Mouse (Mus musculus): ENCODE data around the gene Gm3187.
"Not testable (repeated sequence)": the region's sequence is repeated elsewhere in the genome, so short reads cannot be mapped to it uniquely, and the experiment has no call there.

The Gm3187 gene

DNA sequence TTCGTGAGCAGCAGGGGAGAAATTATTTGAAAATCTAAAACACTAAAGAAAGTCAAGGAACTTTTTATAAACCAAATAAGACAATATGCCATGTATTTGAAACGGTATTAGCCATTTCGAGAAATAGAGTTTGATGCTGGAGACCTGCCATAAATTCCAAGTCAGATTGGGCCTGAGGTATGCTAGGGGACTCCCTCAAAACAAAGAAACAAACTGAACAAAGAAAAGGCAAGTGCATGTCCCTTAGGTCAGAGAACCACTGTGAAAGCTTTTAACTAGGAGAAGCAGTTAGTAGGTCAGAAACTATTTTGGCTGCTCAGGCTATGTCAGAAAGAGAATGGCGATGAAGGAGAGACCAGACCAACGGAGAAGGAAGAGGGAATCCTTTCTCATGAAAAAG, at the start of gene Gm3187:
Gm3187 (plus strand) TSS at position 301 of the 400 bp plus-strand sequence.
- DNase-seq (ENCODE audit: low spot score) = not testable (repeated sequence)

DNA sequence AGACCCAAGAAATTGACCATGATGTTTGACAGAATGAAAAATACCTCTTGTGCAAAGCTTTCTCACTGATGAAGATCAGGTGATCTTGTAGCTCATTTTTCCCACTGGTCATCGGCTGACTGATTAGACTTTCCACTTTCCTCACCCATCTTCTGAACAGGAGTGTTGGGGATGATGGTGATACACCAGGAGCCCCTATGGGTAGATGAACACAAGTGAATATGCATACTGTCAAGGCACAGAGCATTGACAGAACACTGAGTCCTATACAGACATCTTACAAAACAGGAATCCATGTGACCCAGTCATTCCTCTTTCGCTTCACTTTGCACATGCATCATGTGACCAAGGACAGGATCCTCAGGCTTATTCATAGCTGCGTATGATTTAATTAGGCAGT, 28.6 kb upstream of the Gm3187 start, which contains the start of gene Gm3194:
Gm3194 (minus strand) TSS at position 101 of the 400 bp plus-strand sequence.
- not testable (repeated sequence) for DNase-seq (ENCODE audit: low spot score)

DNA sequence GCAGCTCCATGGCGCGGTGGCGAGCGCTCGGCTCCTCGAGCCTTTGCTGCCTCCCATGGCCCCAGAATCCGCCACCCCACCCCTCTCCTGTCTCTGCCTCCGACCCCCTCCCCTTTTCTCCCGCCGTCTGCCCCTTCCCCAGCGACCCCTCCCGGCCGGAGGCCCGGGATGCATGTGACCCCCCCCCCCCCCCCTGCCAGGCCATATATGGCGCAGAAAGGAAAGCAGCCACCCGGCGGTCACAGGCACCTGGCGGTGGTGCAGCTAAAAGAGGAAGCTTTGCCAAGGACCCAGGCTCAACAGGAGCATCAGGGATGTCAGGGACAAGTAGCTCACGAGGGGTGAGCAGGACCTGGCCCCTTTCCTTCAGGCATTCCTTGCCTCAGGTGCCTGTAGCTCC, 23.5 kb upstream of the Gm3187 start:
- DNase-seq (ENCODE audit: low spot score) = not testable (repeated sequence)

DNA sequence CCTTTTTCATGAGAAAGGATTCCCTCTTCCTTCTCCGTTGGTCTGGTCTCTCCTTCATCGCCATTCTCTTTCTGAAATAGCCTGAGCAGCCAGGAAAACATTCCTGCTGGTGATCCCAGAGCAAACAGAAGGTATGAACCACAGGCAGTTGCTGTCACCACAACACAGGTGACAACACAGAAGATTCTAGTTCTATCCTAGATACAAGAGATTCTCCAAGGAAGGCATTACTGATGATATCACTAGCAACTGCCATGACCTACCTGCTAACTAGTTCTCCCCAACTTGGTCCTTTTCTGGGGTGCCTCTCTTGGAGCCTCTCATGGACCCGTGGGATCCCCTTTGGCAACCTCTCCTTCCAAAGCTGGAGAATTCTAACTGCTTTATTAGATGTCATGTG, 6.3 kb upstream of the Gm3187 start, which contains the start of gene Gm8246:
Gm8246 (minus strand) TSS at position 101 of the 400 bp plus-strand sequence.
- not testable (repeated sequence) for DNase-seq (ENCODE audit: low spot score)

DNA sequence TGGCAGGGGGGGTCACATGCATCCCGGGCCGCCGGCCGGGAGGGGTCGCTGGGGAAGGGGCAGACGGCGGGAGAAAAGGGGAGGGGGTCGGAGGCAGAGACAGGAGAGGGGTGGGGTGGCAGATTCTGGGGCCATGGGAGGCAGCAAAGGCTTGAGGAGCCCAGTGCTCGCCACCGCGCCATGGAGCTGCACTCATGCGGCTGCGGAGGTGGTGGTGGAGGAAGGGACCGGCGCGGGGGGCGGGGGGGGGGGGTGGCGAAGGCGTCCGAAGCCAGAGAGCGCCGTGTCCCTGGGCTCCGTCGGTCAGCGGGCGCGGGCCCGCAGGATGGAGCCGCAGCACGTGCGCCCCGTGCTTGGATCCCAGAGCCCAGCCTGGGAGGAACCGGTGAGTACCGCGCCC, 17.4 kb downstream of the Gm3187 start, which contains the start of gene Gm3488:
Gm3488 (plus strand) TSS at position 301 of the 400 bp plus-strand sequence.
- DNase-seq (ENCODE audit: low spot score) = not testable (repeated sequence)

DNA sequence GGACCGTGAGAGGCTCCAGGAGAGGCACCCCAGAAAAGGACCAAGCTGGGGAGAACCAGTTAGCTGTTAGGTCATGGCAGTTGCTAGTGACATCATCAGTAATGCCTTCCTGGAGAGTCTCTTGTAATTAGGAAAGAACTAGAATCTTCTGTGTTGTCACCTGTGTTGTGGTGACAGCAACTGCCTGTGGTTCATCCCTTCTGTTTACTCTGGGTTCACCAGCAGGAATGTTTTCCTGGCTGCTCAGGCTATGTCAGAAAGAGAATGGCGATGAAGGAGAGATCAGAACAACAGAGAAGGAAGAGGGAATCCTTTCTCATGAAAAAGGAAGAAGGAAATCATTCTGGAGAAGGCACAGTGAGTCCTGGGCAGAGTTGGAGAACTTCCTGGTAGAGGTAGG, 54.2 kb downstream of the Gm3187 start, which contains the start of gene Gm3532:
Gm3532 (plus strand) TSS at position 301 of the 400 bp plus-strand sequence.
- not testable (repeated sequence) for DNase-seq (ENCODE audit: low spot score)

Measured in yolk sac, embryonic 10.5 days (tissue).